Mouse (Mus musculus) heart, postnatal 0 days (tissue): ENCODE data around the gene Cyp2c40. TPM values are rescaled to one million over a fixed set of nuclear protein-coding genes. Genes with fewer than 3 reads are reported as not detected.
"Not testable (repeated sequence)": the region's sequence is repeated elsewhere in the genome, so short reads cannot be mapped to it uniquely, and the experiment has no call there.

ENCODE experiments used
- ATAC-seq: fragments of 200-750 bp; cut with Nextera tagmentation; 2 replicates; pipeline ENCODE4 v1.8.0; 2017; ENCODE audit warnings: low read depth, moderate number of reproducible peaks, moderate library complexity; ENCODE audit not compliant: insufficient read depth
- DNase-seq: peaks from one replicate; pipeline ENCODE4 v3.0.0-alpha.2; 2016; ENCODE audit warnings: low spot score
- H3K27ac ChIP-seq: fragments of 300-500 bp; sonication (generic); 2 replicates; pipeline ENCODE4 v1.5.1; 2014; ENCODE audit warnings: low read depth, mild to moderate bottlenecking
- H3K27me3 ChIP-seq: fragments of 300-500 bp; sonication (generic); 2 replicates; pipeline ENCODE4 v1.6.1; 2014; ENCODE audit warnings: low read length, mixed read lengths; ENCODE audit not compliant: control insufficient read depth, insufficient read depth
- H3K36me3 ChIP-seq: fragments of 300-500 bp; sonication (generic); replicated peaks from 2 replicates; pipeline ENCODE4 v1.6.1; 2014; ENCODE audit warnings: low read length, mixed read lengths; ENCODE audit not compliant: control insufficient read depth, insufficient read depth
- H3K4me1 ChIP-seq: fragments of 300-500 bp; sonication (generic); 2 replicates; pipeline ENCODE4 v1.6.1; 2014; ENCODE audit warnings: antibody characterized with exemption; ENCODE audit not compliant: control insufficient read depth, insufficient read depth
- H3K4me2 ChIP-seq: fragments of 300-500 bp; sonication (generic); 2 replicates; pipeline ENCODE4 v1.6.1; 2014; ENCODE audit warnings: low read depth, mild to moderate bottlenecking, low read length, moderate library complexity
- H3K4me3 ChIP-seq: fragments of 300-500 bp; sonication (generic); 2 replicates; pipeline ENCODE4 v1.5.1; 2014; ENCODE audit warnings: low read depth, low read length
- H3K9ac ChIP-seq: fragments of 300-500 bp; sonication (generic); replicated peaks from 2 replicates; pipeline ENCODE4 v1.6.1; 2014; ENCODE audit warnings: low read depth, low read length, mixed read lengths
- H3K9me3 ChIP-seq: fragments of 300-500 bp; sonication (generic); replicated peaks from 2 replicates; pipeline ENCODE4 v1.6.1; 2016; ENCODE audit warnings: low read length; ENCODE audit not compliant: control insufficient read depth
- CTCF ChIP-seq: IDR thresholded peaks from 2 replicates; pipeline ENCODE4 v1.5.1; 2016; ENCODE audit warnings: antibody characterized with exemption, control low read depth, low read depth
- EP300 ChIP-seq: IDR thresholded peaks from 2 replicates; pipeline ENCODE4 v1.6.1; 2016; ENCODE audit warnings: antibody characterized with exemption, low read depth
- WGBS: fragments of 180-500 bp; shearing (Covaris S2); extraction: QIAGEN DNeasy Blood & Tissue Kit; methylation state at CpG from one replicate; pipeline ENCODE4 v1.1.7; 2014; 5-methylcytosine and 5-hydroxymethylcytosine counted together
- polyA plus RNA-seq: library from polyadenylated mRNA; unstranded; fragments of >200 nt; fragmentation: Nextera tagmentation; extraction: Ambion mirVana; gene quantifications from 2 replicates; pipeline ENCODE4 v1.2.1, GENCODE M21; 2015
- total RNA-seq: library from RNA; depleted of rRNA; stranded (reverse); fragments of >200 nt; gene quantifications from 2 replicates; pipeline ENCODE4 v1.2.3, GENCODE M21; 2014; ENCODE audit warnings: low replicate concordance; rRNA removed

The Cyp2c40 gene
- total RNA-seq (not detected in 2 replicates), polyA plus RNA-seq (not detected in 2 replicates)

DNA sequence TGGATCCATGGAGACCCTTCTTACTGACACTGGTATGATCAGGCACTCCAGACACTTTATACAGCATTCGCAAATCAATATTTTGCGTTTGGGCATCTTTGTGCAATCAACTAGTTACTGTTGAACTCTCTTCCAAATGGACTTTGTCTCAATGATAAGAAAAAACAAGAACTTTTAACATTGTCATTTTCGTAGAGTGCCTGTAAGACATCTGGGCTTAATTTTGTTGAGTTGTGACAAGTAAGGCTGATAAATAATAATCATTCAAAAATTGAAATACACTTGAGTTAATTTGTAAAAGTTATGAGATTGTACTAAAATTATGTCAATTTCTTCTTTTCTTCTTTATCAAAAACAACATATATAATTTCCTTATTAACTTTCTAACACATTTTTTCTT lies at the start of gene Cyp2c40:
Gene Cyp2c40, minus strand, starts transcription at position 101 of the 400 bp plus-strand sequence.
- H3K4me2 ChIP-seq, ATAC-seq, DNase-seq, H3K4me1 ChIP-seq, H3K27ac ChIP-seq, H3K9me3 ChIP-seq, H3K27me3 ChIP-seq, H3K4me3 ChIP-seq, H3K9ac ChIP-seq, H3K36me3 ChIP-seq: not testable (repeated sequence)
- WGBS = 73% methylated on average over 3 of the region's 3 CpGs

DNA sequence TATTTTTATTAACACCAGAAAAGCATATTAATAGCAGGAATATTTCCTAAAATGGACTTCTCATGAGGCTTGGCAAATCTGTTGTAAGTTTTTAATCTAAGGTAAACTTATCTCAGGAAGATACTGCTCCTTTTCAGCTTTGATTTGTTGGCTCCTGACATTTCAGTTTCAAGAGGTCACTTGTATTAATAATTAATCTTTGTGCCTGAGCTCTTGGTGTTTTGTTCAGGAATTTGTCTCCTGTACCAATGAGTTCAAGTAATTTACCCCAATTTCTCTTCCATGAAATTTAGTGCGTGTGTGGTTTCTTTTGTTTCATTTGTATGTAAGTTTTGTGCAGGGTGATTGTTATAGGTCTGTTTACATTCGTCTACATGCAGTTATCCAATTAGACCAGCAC lies 8.3 kb upstream of the Cyp2c40 start:
- not testable (repeated sequence) for H3K4me3 ChIP-seq, DNase-seq, H3K9ac ChIP-seq, H3K27ac ChIP-seq, H3K9me3 ChIP-seq, ATAC-seq, H3K36me3 ChIP-seq, H3K4me2 ChIP-seq, H3K4me1 ChIP-seq, H3K27me3 ChIP-seq
- 55% methylated on average over 2 of the region's 2 CpGs for WGBS

DNA sequence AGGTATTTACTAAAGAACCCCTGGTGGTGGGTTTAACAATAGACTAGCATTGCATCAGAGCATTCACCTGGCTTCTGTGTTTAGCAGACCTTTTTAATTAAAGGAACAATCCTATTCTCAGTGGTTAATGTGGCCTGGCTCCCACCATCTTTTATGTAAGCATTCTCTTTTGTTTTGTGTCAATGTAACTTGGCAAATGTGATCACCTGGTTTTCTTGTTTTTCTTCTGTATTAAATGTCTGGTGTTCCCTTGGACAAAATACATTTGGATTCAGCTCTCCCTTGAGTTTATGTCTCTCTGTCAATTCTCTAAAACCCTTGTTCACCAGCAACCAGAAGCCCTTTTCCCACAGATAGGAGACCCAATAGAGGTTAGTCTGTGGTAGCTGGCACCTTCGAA lies 3.8 kb upstream of the Cyp2c40 start:
- 78% methylated on average over 1 of the region's 1 CpGs for WGBS
- not testable (repeated sequence) for ATAC-seq, H3K4me3 ChIP-seq, H3K9ac ChIP-seq, H3K27me3 ChIP-seq, DNase-seq, H3K9me3 ChIP-seq, H3K36me3 ChIP-seq, H3K4me1 ChIP-seq, H3K27ac ChIP-seq, H3K4me2 ChIP-seq

DNA sequence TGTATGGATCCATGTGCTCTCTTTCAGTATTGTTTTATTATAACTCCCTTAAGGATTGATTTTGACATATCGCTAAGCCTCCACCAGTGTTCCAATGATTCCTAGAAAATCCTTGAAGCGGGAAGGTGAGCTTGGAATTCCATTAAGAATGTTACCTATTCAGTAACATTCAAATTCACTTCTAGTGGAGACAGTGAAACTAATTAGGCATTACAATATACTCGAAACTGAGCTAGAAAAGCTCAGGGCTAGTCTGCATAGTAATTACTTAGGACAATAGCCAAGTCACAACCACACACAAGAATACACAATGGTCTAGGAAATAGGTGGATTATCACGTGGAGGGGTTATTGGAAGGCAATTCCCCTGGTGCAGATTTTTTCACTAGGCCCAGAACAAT lies 3.4 kb upstream of the Cyp2c40 start:
- H3K9me3 ChIP-seq, H3K36me3 ChIP-seq, DNase-seq, H3K27me3 ChIP-seq, H3K27ac ChIP-seq, H3K4me3 ChIP-seq, ATAC-seq, H3K4me1 ChIP-seq, H3K9ac ChIP-seq, H3K4me2 ChIP-seq: not testable (repeated sequence)
- 61% methylated on average over 4 of the region's 4 CpGs for WGBS

DNA sequence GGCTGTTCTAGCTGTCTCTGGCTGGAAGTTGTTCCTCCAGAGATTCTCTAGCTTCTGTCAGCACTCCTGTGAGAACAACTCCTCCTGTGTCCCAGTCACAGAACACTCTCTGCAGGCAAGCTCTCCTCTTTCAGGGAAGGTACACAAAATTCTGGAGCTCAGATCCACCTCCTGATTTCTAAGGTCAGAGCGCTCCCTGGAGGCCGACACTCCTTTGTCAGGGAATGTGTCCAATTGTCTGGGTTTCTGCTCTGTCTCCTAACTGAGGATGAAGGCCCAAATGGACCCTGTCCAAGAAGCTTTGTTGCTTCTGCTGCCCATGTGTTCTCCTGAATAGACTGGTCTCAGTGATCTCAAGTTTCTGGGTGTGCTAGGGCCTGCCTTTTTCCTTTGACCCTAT lies 27.2 kb downstream of the Cyp2c40 start:
- not testable (repeated sequence) for ATAC-seq, H3K27ac ChIP-seq, H3K9me3 ChIP-seq, H3K4me1 ChIP-seq, H3K4me3 ChIP-seq, H3K27me3 ChIP-seq, H3K36me3 ChIP-seq, H3K4me2 ChIP-seq, DNase-seq, H3K9ac ChIP-seq
- 60% methylated on average over 2 of the region's 2 CpGs for WGBS

DNA sequence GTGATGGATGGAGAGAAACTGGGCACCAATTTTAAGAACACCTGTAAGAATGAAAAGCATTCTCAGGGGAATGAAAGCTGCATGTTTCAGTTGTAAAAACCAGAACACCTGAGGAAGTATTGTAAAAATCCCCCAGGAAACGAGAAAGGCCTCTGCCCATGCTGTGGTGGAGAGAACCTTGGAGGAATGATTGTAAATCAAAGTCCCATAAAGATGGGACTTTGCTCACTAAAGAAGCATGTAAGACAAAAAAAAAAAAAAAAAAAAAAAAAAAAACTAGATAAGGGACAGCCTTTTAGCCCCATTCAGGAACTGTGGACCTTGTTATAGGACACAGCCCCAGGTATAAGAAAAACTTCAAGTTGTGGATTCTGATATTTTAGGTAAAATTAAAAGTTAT lies 67.3 kb downstream of the Cyp2c40 start:
- H3K4me2 ChIP-seq = no peak overlapping the region
- 23% methylated on average over 1 of the region's 1 CpGs for WGBS
- no peak overlapping the region for H3K4me3 ChIP-seq
- no peak overlapping the region for H3K9ac ChIP-seq
- no peak overlapping the region for H3K27ac ChIP-seq
- H3K36me3 ChIP-seq = no peaks in the 10 kb centered on the region
- ATAC-seq (no peak), DNase-seq (no peak)
- no peaks in the 10 kb centered on the region for H3K4me1 ChIP-seq
- H3K9me3 ChIP-seq = no peaks in the 10 kb centered on the region
- TF ChIP-seq CTCF (no peak), EP300 (no peak)
- H3K27me3 ChIP-seq = no peaks in the 10 kb centered on the region

DNA sequence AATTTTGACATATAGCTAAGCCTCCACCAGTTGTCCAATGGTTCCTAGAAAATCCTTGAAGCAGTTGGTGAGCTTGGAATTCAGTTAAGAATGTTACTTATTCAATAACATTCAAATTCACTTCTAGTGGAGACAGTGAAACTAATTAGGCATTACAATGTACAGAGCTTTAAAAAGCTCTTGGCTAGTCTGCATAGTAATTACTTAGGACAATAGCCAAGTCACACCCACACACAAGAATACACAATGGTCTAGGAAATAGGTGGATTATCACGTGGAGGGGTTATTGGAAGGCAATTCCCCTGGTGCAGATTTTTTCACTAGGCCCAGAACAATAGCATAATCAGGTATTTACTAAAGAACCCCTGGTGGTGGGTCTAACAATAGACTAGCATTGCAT lies 68.3 kb downstream of the Cyp2c40 start:
- not testable (repeated sequence) for H3K4me3 ChIP-seq, H3K4me1 ChIP-seq, H3K4me2 ChIP-seq, DNase-seq, H3K9ac ChIP-seq, H3K27me3 ChIP-seq, ATAC-seq, H3K36me3 ChIP-seq, H3K9me3 ChIP-seq, H3K27ac ChIP-seq
- 53% methylated on average over 1 of the region's 1 CpGs for WGBS
